Mouse (Mus musculus): Measurements from ENCODE around the gene Glrx2. TPM values are rescaled to one million over a fixed set of nuclear protein-coding genes. Genes with fewer than 3 reads are reported as not detected.

Glrx2 gene
- polyA plus RNA-seq, 2 experiments, result 65.8 to 74.4 TPM

GRCm38 (mm10) chr1:143710627-143710976 is 5.5 kb upstream of the Glrx2 start:
- ATAC-seq (ENCODE audit: low FRiP score, low read depth), result no peak
- H3K27me3 ChIP-seq (ENCODE audit: control insufficient read depth, insufficient read depth, low read length), result no peaks in the 10 kb centered on the region
- no peak for TF ChIP-seq POLR2A (IDR thresholded peaks at IDR 0.05; ENCODE audit: borderline replicate concordance, extremely low read depth, insufficient read depth, insufficient read length)
- H3K4me2 ChIP-seq (replicated peaks; ENCODE audit: low read depth, low read length, severe bottlenecking), result no peak overlapping the region
- no peak overlapping the region for H3K27ac ChIP-seq (replicated peaks; ENCODE audit: low read depth, low read length)
- H3K36me3 ChIP-seq (ENCODE audit: control insufficient read depth, insufficient read depth, low read length), result no peaks in the 10 kb centered on the region
- no peak overlapping the region for H3K9ac ChIP-seq (ENCODE audit: low read depth, low read length, severe bottlenecking)
- DNase-seq (ENCODE audit: low spot score), result no peak
- H3K4me3 ChIP-seq (replicated peaks; ENCODE audit: low read length), result no peak overlapping the region
- H3K9me3 ChIP-seq (ENCODE audit: control insufficient read depth, low read length), result no peaks in the 10 kb centered on the region
- no peaks in the 10 kb centered on the region for H3K4me1 ChIP-seq (ENCODE audit: control insufficient read depth, insufficient read depth, low read length)
- 76% methylated on average over 5 of the region's 5 CpGs for WGBS

GRCm38 (mm10) chr1:143724456-143725064 is 8.4 kb downstream of the Glrx2 start:
- Histone ChIP-seq H3K9ac (ENCODE audit: low read depth, low read length, severe bottlenecking) (no peak overlapping the region), H3K27me3 (ENCODE audit: control insufficient read depth, insufficient read depth, low read length) (no peaks in the 10 kb centered on the region), H3K27ac (replicated peaks; ENCODE audit: low read depth, low read length) (no peak overlapping the region), H3K9me3 (ENCODE audit: control insufficient read depth, low read length) (no peaks in the 10 kb centered on the region), H3K36me3 (ENCODE audit: control insufficient read depth, insufficient read depth, low read length) (no peaks in the 10 kb centered on the region), H3K4me2 (replicated peaks; ENCODE audit: low read depth, low read length, severe bottlenecking) (no peak overlapping the region), H3K4me1 (ENCODE audit: control insufficient read depth, insufficient read depth, low read length) (no peaks in the 10 kb centered on the region), H3K4me3 (replicated peaks; ENCODE audit: low read length) (no peak overlapping the region)
- no peak for TF ChIP-seq POLR2A (IDR thresholded peaks at IDR 0.05; ENCODE audit: borderline replicate concordance, extremely low read depth, insufficient read depth, insufficient read length)
- 79% methylated on average over 5 of the region's 5 CpGs for WGBS
- no peak for ATAC-seq (ENCODE audit: low FRiP score, low read depth)
- DNase-seq (ENCODE audit: low spot score), result no peak

GRCm38 (mm10) chr1:143727701-143728445 is 11.7 kb downstream of the Glrx2 start:
- TF ChIP-seq POLR2A (IDR thresholded peaks at IDR 0.05; ENCODE audit: borderline replicate concordance, extremely low read depth, insufficient read depth, insufficient read length), result no peak
- Histone ChIP-seq H3K36me3 (ENCODE audit: control insufficient read depth, insufficient read depth, low read length) (no peaks in the 10 kb centered on the region), H3K27ac (replicated peaks; ENCODE audit: low read depth, low read length) (no peak overlapping the region), H3K4me2 (replicated peaks; ENCODE audit: low read depth, low read length, severe bottlenecking) (no peak overlapping the region), H3K9me3 (ENCODE audit: control insufficient read depth, low read length) (no peaks in the 10 kb centered on the region), H3K4me1 (ENCODE audit: control insufficient read depth, insufficient read depth, low read length) (no peaks in the 10 kb centered on the region), H3K9ac (ENCODE audit: low read depth, low read length, severe bottlenecking) (no peak overlapping the region), H3K4me3 (replicated peaks; ENCODE audit: low read length) (no peak overlapping the region), H3K27me3 (ENCODE audit: control insufficient read depth, insufficient read depth, low read length) (no peaks in the 10 kb centered on the region)
- DNase-seq (ENCODE audit: low spot score) (no peak), ATAC-seq (ENCODE audit: low FRiP score, low read depth) (no peak)
- 70% methylated on average over 9 of the region's 9 CpGs for whole genome bisulfite sequencing

- H3K9ac ChIP-seq (ENCODE audit: low read depth, low read length, severe bottlenecking), result no peak overlapping the region
- ATAC-seq (ENCODE audit: low FRiP score, low read depth), result no peak
- no peaks in the 10 kb centered on the region for H3K27me3 ChIP-seq (ENCODE audit: control insufficient read depth, insufficient read depth, low read length)
- DNase-seq (ENCODE audit: low spot score), result no peak
- no peaks in the 10 kb centered on the region for H3K9me3 ChIP-seq (ENCODE audit: control insufficient read depth, low read length)
- H3K36me3 ChIP-seq (ENCODE audit: control insufficient read depth, insufficient read depth, low read length), result no peaks in the 10 kb centered on the region
- H3K4me1 ChIP-seq (ENCODE audit: control insufficient read depth, insufficient read depth, low read length), result no peaks in the 10 kb centered on the region
- WGBS, result 84% methylated on average over 2 of the region's 2 CpGs
- no peak overlapping the region for H3K4me3 ChIP-seq (replicated peaks; ENCODE audit: low read length)
- H3K4me2 ChIP-seq (replicated peaks; ENCODE audit: low read depth, low read length, severe bottlenecking), result no peak overlapping the region
- no peak for TF ChIP-seq POLR2A (IDR thresholded peaks at IDR 0.05; ENCODE audit: borderline replicate concordance, extremely low read depth, insufficient read depth, insufficient read length)
- no peak overlapping the region for H3K27ac ChIP-seq (replicated peaks; ENCODE audit: low read depth, low read length)
Observed at GRCm38 (mm10) chr1:143730899-143731298, 14.8 kb downstream of the Glrx2 start.

GRCm38 (mm10) chr1:143731691-143732090 is 15.6 kb downstream of the Glrx2 start:
- H3K9me3 ChIP-seq (ENCODE audit: control insufficient read depth, low read length), result no peaks in the 10 kb centered on the region
- no peak overlapping the region for H3K27ac ChIP-seq (replicated peaks; ENCODE audit: low read depth, low read length)
- no peaks in the 10 kb centered on the region for H3K4me1 ChIP-seq (ENCODE audit: control insufficient read depth, insufficient read depth, low read length)
- no peak for ATAC-seq (ENCODE audit: low FRiP score, low read depth)
- no peak overlapping the region for H3K9ac ChIP-seq (ENCODE audit: low read depth, low read length, severe bottlenecking)
- no peaks in the 10 kb centered on the region for H3K27me3 ChIP-seq (ENCODE audit: control insufficient read depth, insufficient read depth, low read length)
- H3K4me3 ChIP-seq (replicated peaks; ENCODE audit: low read length), result no peak overlapping the region
- H3K4me2 ChIP-seq (replicated peaks; ENCODE audit: low read depth, low read length, severe bottlenecking), result no peak overlapping the region
- no peaks in the 10 kb centered on the region for H3K36me3 ChIP-seq (ENCODE audit: control insufficient read depth, insufficient read depth, low read length)
- DNase-seq (ENCODE audit: low spot score), result no peak
- no peak for TF ChIP-seq POLR2A (IDR thresholded peaks at IDR 0.05; ENCODE audit: borderline replicate concordance, extremely low read depth, insufficient read depth, insufficient read length)
- WGBS, result 45% methylated on average over 4 of the region's 4 CpGs

Data from limb, embryonic 14.5 days (tissue).